Mouse (Mus musculus) cerebellum, adult 18-20 months (tissue): ENCODE data around the gene Panx2.

Experiments used
- DNase-seq, 2 experiments: peaks; one replicate each; pipeline ENCODE4 v3.0.0; 2021

Gene Panx2

GRCm38 (mm10) chr15:89059161-89059931, at the start of gene Panx2:
Gene Panx2, plus strand, starts transcription at chr15:89059734.
- DNase-seq: peak; percentile 61 to 70

DNA sequence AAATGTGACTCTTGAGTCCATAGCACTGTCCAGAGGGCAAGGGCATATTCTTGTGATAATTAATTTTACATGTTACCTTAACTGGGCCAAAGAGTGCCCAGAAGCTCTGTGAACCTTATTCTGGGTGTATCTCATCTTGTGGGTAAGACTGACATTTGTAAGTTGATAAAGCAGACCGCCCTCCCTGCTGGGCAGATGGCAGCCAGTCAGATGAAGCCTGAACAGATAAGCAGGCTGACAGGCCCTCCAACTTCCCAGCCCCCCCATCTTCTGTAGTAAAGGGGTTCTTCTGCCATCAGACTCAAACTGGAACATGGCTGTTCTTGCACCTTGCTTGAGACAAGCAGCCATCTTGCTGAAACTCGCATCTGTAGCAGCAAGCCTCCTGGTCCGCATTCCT, 42.8 kb upstream of the Panx2 start:
- DNase-seq: no peak

DNA sequence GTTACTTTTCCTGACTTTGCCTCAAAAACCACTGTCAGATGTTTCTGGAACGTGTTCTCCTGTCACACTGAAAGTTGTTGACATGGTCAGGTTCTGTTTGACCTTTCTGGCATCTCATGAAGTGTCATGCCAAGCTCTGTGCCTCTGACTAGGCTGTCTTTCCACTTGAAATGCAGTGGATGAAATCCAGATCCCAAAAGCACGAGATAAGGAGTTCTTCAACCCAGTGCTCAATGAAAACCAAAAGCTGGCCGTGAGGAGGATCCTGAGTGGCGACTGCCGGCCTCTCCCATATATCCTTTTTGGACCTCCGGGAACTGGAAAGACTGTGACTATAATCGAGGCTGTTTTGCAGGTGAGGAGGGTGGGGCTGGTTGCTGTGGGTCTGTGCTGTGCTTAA, 39.4 kb upstream of the Panx2 start:
- no peak for DNase-seq

- DNase-seq: no peak
Observed at GRCm38 (mm10) chr15:89020492-89020891, 39.0 kb upstream of the Panx2 start.

DNA sequence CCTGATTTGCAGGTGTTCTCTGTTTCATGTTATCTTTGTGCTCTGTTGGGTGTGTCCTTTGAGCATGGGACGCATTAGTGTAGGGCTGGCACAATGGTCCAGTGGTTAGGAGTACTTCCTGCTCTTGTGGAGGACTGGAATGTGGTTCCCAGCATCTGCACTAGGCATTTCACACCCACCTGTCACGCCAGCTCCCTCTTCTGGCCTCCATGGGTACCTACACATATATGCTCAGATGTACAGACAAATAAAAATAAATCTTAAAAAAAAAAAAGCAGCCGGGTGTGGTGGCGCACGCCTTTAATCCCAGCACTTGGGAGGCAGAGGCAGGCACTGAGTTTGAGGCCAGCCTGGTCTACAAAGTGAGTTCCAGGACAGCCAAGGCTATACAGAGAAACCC, 15.2 kb upstream of the Panx2 start:
- no peak for DNase-seq

GRCm38 (mm10) chr15:89046356-89046755, 13.2 kb upstream of the Panx2 start:
- DNase-seq: no peak

DNA sequence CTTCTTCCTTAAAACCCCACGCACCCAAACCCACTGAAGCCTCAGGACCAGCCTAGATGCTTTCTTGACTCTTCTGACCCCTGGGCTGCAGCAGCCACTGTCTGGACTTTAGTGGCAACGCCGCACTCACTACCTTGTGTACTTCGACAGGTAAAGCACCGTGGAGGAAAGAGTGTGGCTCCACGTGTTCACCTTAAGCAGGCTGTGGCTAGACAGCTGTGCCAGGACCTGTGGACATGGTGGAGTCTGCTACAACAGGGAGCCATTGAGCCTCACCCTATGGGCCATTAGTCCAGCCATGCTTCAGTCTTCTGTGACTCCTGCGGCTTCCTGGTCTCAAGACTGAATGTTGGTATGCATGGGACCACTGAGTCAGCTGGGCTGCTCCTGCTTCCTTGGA, 4.9 kb upstream of the Panx2 start:
- DNase-seq: no peak

GRCm38 (mm10) chr15:89058736-89059135, 798 bp upstream of the Panx2 start:
- DNase-seq: peak in 1 of 2 experiments; percentile 22

DNA sequence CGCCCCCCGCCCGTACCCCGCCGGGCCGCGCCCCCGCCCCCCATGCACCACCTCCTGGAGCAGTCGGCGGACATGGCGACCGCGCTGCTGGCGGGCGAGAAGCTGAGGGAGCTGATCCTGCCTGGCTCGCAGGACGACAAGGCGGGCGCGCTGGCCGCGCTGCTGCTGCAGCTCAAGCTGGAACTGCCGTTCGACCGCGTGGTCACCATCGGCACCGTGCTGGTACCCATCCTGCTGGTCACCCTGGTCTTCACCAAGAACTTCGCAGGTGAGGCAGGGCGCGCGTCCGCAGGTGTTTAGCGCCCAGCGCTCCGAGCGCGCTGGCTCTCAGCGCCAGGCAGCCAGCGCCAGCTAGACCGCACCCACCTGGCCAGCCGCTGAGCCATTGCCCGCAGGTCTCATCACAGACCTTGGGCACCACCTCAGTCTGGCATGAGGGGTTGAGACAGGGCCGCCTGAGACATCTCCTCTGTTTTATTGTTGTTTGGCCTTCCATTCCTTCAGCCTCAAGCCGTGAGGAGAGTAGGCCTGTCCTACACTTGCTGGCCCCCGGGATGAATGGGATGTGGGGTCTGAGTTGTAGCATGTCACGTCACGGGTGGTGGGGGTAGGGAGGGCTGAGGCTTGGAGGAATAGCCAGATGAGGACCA, 623 bp downstream of the Panx2 start:
- DNase-seq: peak; percentile 58 to 72

DNA sequence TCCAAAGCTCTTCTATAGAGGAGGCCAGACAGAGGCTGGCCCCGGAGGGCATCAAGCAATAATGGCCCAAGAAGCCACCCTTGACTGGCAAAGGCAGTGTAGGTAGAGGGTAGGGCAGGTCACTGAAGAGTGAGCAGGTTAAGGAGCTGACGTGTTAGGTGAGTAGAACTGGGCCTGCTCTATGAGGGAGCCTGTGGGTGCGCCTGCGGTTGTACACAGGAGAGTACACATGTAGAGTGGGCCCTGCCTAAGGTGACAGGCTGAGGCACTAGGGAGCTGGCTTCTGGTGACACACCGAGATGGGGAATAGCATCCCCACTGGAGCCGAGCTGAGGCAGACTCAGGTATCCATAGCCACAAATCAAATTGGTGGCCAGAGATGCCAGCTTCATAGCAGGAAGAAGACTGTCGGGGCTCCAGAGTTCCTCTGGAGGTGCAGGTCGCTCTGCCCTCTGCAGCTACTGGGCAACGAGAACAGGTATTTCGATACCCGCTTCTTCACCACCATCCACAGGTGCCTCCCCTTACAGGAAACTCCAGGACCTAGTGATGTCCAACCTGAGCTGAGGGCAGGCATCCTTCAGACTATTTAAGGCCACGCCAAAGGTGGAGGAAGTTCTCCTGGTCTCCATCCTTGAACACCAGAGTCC, 1.4 kb downstream of the Panx2 start:
- peak; percentile 24 to 46 for DNase-seq

DNA sequence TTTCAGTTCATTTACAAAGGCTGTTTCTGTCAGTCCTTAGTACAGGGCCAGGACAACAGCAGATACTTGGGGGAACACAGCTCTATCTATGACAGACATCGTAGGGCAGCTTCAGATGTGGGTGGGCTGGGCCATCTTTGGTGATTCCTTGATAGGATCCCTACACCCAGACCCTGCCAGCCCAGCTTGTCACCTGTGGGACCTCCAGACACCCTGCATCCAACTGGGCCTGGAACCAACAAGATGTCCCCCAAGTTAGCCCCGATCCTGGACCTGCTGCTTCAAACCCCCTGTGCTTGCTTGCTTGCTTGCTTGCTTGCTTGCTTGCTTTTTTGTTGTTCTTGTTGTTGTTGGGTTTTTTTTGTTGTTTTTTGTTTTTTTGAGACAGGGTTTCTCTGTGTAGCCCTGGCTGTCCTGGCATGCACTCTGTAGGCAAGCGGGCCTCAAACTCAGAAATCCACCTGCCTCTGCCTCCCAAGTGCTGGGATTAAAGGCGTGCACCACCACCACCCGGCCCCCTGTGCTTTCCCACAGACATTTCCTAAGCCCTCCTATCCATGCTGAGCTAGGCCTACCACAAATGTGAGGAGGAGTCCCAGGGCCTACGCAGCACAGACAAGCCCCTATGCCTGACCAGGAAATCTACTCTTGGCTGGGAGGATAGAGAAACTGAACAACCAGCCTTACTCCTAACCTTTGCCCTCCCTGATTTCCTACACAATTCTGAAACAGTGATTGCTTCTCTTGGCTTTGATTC, 2.4 kb downstream of the Panx2 start:
- DNase-seq: no peak

GRCm38 (mm10) chr15:89062518-89062910, 3.0 kb downstream of the Panx2 start:
- DNase-seq: no peak

- DNase-seq: peak in 1 of 2 experiments; percentile 37
Observed at GRCm38 (mm10) chr15:89063001-89063400, 3.5 kb downstream of the Panx2 start.

DNA sequence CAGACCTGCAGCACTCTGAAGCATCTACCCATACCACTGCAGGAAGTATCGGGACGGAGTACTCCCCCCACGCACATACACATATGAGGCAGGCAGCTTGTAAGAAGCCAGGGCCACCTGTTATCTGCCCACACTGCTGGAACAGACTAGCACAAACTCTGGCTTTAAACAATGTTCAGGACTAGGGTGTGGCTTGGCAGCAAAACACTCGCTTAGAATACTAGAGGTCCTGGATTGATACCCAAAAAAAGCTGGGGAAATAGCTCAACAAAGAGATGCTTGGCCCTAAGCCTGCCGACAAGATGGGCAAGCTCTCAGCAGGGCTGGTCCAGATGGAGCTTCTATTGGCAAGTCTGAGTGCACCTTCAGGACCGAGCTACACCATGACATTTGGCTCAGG, 4.0 kb downstream of the Panx2 start:
- peak; percentile 79 to 85 for DNase-seq

- DNase-seq: peak in 1 of 2 experiments; percentile 21
Observed at GRCm38 (mm10) chr15:89064891-89065290, 5.4 kb downstream of the Panx2 start.

- peak in 1 of 2 experiments; percentile 27 for DNase-seq
Observed at GRCm38 (mm10) chr15:89067609-89068008, 8.1 kb downstream of the Panx2 start.

DNA sequence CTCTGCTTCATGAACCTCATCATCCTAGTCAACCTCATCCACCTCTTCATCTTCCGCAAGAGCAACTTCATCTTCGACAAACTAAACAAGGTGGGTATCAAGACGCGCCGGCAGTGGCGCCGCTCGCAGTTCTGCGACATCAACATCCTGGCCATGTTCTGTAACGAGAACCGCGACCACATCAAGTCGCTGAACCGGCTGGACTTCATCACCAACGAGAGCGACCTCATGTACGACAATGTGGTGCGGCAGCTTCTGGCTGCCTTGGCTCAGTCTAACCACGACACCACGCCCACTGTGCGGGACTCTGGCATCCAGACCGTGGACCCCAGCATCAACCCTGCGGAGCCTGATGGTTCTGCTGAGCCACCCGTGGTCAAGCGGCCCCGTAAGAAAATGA, 8.7 kb downstream of the Panx2 start:
- no peak for DNase-seq

GRCm38 (mm10) chr15:89069336-89069840, 9.9 kb downstream of the Panx2 start:
- peak in 1 of 2 experiments; percentile 10 for DNase-seq

DNA sequence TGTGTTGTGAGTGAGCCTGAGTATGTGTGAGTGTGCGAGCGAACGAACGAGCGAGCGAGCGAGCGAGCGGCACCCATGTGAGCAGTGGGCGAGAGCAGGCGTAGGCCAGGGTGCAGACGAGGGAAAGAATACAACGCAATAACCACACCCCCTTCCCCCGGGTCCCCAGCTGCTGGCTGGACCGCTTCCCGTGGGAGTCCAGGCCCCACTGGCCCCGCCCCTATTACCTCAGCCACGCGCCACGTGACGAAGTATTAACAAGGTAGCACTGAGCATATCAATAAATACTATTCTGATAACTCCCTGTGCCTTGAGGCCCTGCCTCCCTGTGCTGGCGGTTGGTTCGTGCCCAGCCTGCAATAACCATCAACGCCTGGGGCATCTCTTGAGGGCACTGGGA, 11.1 kb downstream of the Panx2 start:
- DNase-seq: peak in 1 of 2 experiments; percentile 17

GRCm38 (mm10) chr15:89073993-89074603, 14.6 kb downstream of the Panx2 start:
- no peak for DNase-seq

DNA sequence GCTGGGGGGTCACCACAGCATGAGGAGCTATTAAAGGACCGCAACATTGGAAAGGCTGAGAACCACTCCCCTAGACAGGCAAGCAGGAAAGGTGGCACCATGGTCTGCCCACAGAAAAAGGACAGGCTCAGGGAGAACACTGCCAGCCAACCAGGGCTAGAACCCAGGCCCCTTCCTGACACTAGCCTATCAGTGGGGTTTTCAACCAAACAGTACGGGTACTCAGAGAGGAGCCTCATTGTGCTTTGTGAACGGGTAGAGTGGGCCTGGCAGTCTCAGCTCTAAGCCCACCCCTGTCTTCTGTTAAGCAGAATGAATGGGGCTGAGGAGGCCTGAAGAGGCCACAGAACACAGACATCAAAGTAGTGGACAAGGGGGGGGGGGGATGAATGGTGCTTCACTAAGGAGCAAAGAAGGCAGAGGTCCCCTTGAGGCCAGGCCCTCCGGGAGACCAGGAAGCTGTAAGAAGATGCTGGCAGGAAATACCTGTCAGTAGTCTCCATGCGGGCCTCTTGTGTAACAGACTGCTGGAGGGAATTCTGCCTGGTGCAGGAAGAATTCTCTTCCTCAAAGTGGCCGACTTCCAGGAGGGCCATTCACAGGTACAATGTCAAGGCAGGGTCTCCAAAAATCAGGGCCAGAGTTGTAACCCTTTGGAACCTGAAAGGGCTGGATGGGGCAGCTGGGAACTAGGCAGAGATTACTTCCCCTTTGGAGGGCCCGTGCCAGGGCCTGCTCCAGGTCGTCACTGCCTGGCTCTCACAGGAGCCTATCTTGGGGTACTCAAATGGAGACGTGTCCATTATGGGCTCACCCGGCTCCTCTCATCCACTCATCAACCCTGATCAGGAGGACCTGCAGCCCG, 15.3 kb downstream of the Panx2 start, which contains the start of gene Trabd:
Gene Trabd (plus strand): TSS at position 512 of the 865 bp plus-strand sequence.
- no peak for DNase-seq
